Mouse (Mus musculus) kidney, postnatal 4 days (tissue): ENCODE data around the gene Gm20738.
"Not testable (repeated sequence)": the region's sequence is repeated elsewhere in the genome, so short reads cannot be mapped to it uniquely, and the experiment has no call there.

Experiments used
- DNase-seq, 2 experiments: peaks; one replicate each; pipeline ENCODE4 v3.0.0; 2021; ENCODE audit warnings: mixed read lengths in 2 of 2

Gm20738 gene

DNA sequence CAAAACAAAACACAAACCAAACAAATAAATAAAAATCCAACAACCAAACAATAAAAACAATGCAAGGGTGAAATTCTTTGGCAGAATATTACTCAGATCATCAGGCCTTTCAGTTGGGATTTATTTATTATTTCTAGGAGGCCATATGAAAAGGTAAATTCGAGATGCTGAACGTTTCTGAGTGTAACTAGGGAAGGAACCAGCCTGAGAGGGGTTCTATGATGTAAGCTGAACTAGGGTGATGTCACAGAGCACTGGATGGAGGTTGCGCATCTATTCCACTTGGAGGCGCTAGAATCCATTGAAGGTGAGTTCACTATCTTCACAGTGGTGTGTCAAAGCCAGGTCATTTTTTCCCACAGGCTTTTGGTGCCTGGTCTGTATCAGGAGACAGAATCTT lies at the start of gene Gm20738:
Gene Gm20738 (plus strand): TSS at position 301 of the 400 bp plus-strand sequence.
- not testable (repeated sequence) for DNase-seq
